Mouse (Mus musculus): ENCODE measurements around the gene Lin54.

GRCm38 (mm10) chr5:100451871-100452270 is 48.6 kb downstream of the Lin54 start:
- TF ChIP-seq FLI1 (IDR thresholded peaks at IDR 0.05; ENCODE audit: low read length): no peak
- TF ChIP-seq GATA1 (IDR thresholded peaks at IDR 0.05; ENCODE audit: borderline replicate concordance, low read length): no peak
